Mouse (Mus musculus) ES-E14 (cell line): ENCODE measurements around the gene Dclk2. TPM values are rescaled to one million over a fixed set of nuclear protein-coding genes. Genes with fewer than 3 reads are reported as not detected.

Source experiments
- DNase-seq: peaks from one replicate; pipeline ENCODE4 v3.0.0-alpha.2; 2013; ENCODE audit warnings: low read depth, low spot score
- H3K27ac ChIP-seq: 2 replicates; pipeline ENCODE4 v1.5.1; 2012; ENCODE audit warnings: low read depth, mild to moderate bottlenecking, low read length, moderate library complexity, mixed read lengths; ENCODE audit not compliant: poor library complexity, insufficient read depth, severe bottlenecking
- H3K36me3 ChIP-seq: 2 replicates; pipeline ENCODE4 v1.6.1; 2012; ENCODE audit warnings: mild to moderate bottlenecking, low read length, moderate library complexity, mixed read lengths; ENCODE audit not compliant: control insufficient read depth, poor library complexity, insufficient read depth, severe bottlenecking
- H3K4me1 ChIP-seq, 2 experiments: fragments of 150-350 bp in 1 of 2; sonication (generic) in 1 of 2; 2 replicates each; pipeline ENCODE4 v1.6.1; 2012; ENCODE audit warnings: low read length in 2 of 2, mild to moderate bottlenecking in 1 of 2, mixed read lengths in 1 of 2; ENCODE audit not compliant: control insufficient read depth in 2 of 2, insufficient read depth in 2 of 2, poor library complexity in 1 of 2
- H3K4me3 ChIP-seq, 2 experiments: fragments of 150-350 bp in 1 of 2; sonication (generic) in 1 of 2; 2 replicates each; pipeline ENCODE4 v1.5.1; 2012; ENCODE audit warnings: low read length in 2 of 2, low read depth in 1 of 2, mild to moderate bottlenecking in 1 of 2, mixed read lengths in 1 of 2; ENCODE audit not compliant: insufficient read depth in 1 of 2, poor library complexity in 1 of 2, severe bottlenecking in 1 of 2
- H3K9ac ChIP-seq: 2 replicates; pipeline ENCODE4 v1.6.1; 2012; ENCODE audit warnings: low read depth, mild to moderate bottlenecking, low read length, mixed read lengths; ENCODE audit not compliant: poor library complexity, insufficient read depth, severe bottlenecking
- H3K9me3 ChIP-seq: fragments of 150-350 bp; sonication (generic); 2 replicates; pipeline ENCODE4 v1.6.1; 2012; ENCODE audit warnings: low read depth, mild to moderate bottlenecking, low read length; ENCODE audit not compliant: control insufficient read depth, insufficient read depth
- CHD2 ChIP-seq: IDR thresholded peaks from 2 replicates; pipeline ENCODE4 v1.6.1; 2014; ENCODE audit warnings: mild to moderate bottlenecking, low read depth, low read length, inconsistent platforms
- HCFC1 ChIP-seq: IDR thresholded peaks from 2 replicates; pipeline ENCODE4 v1.6.1; 2012; ENCODE audit warnings: low read length, inconsistent platforms, borderline replicate concordance; ENCODE audit not compliant: insufficient read depth
- MAFK ChIP-seq: IDR thresholded peaks from 2 replicates; pipeline ENCODE4 v1.6.1; 2014; ENCODE audit warnings: mild to moderate bottlenecking, low read depth, low read length, inconsistent platforms; ENCODE audit not compliant: insufficient read depth
- ZC3H11A ChIP-seq: IDR thresholded peaks from 2 replicates; pipeline ENCODE4 v1.6.1; 2012; ENCODE audit warnings: low read depth, mild to moderate bottlenecking, inconsistent platforms, low read length, borderline replicate concordance
- ZNF384 ChIP-seq: IDR thresholded peaks from 2 replicates; pipeline ENCODE4 v1.6.1; 2012; ENCODE audit warnings: low read depth, low read length, inconsistent platforms
- in situ Hi-C, 2 experiments: fragments of 600-800 bp; cut with MboI; formaldehyde crosslinking; loops; one replicate each; pipeline ENCODE4 v1.15.1; 2025; ENCODE audit warnings: low sequenced_read_pairs in 2 of 2, inconsistent platforms in 1 of 2; ENCODE audit not compliant: unreplicated experiment in 2 of 2
- total RNA-seq: library from RNA; depleted of rRNA; stranded (reverse); fragments of 300-350 nt; gene quantifications from 2 replicates; pipeline ENCODE4 v1.2.3, GENCODE M21; 2012

Dclk2 gene
- total RNA-seq, 1 experiment, result 13.6 TPM

- in situ Hi-C loops, result no loop called here
- H3K4me1 ChIP-seq, result peaks cover 4 to 15% of the 10 kb centered on the region in 2 experiments
- H3K4me3 ChIP-seq, result peak overlapping the region in 1 of 2 experiments; percentile 6; a peak in 1 of 4 replicates
- no peaks in the 10 kb centered on the region for H3K9me3 ChIP-seq
- H3K27ac ChIP-seq, result peak overlapping the region; percentile 82
- no peak for DNase-seq
- TF ChIP-seq ZC3H11A, result no peak
- no peak for TF ChIP-seq CHD2
- TF ChIP-seq HCFC1, result no peak
- no peak for TF ChIP-seq ZNF384
- no peak for TF ChIP-seq MAFK
- no peak overlapping the region for H3K9ac ChIP-seq
- peaks cover 7% of the 10 kb centered on the region; the same call in 1 of the 2 replicates for H3K36me3 ChIP-seq
Observed at GRCm38 (mm10) chr3:86845578-86845977, 75.1 kb downstream of the Dclk2 start.

GRCm38 (mm10) chr3:86844804-86845481, 75.7 kb downstream of the Dclk2 start:
- in situ Hi-C loops, result no loop called here
- TF ChIP-seq CHD2 (peak; percentile 32; the same call in 1 of the 2 replicates), ZNF384 (peak; percentile 86; the same call in 1 of the 2 replicates), ZC3H11A (no peak)
- peak; percentile 75 for DNase-seq
- Histone ChIP-seq H3K9ac (no peak overlapping the region), H3K27ac (peak overlapping the region; percentile 82; the same call in 1 of the 2 replicates), H3K4me1 (peaks cover 4 to 15% of the 10 kb centered on the region in 2 experiments), H3K36me3 (peaks cover 7% of the 10 kb centered on the region; the same call in 1 of the 2 replicates), H3K9me3 (no peaks in the 10 kb centered on the region; the same call in 1 of the 2 replicates), H3K4me3 (peak overlapping the region in 1 of 2 experiments; percentile 6; a peak in 1 of 4 replicates)

- no peak for DNase-seq
- H3K27ac ChIP-seq, result no peak overlapping the region; the same call in 1 of the 2 replicates
- peaks cover 7% of the 10 kb centered on the region; the same call in 1 of the 2 replicates for H3K36me3 ChIP-seq
- no peak for TF ChIP-seq ZNF384
- no peak for TF ChIP-seq HCFC1
- no peak for TF ChIP-seq CHD2
- TF ChIP-seq MAFK, result no peak
- TF ChIP-seq ZC3H11A, result no peak
- H3K9ac ChIP-seq, result no peak overlapping the region
- H3K4me1 ChIP-seq, result peaks cover 4 to 14% of the 10 kb centered on the region in 2 experiments
- H3K4me3 ChIP-seq, result no peak overlapping the region
- in situ Hi-C loops, result no loop called here
- no peaks in the 10 kb centered on the region; the same call in 1 of the 2 replicates for H3K9me3 ChIP-seq
Observed at GRCm38 (mm10) chr3:86842461-86842860, 78.2 kb downstream of the Dclk2 start.

GRCm38 (mm10) chr3:86839606-86840005, 81.0 kb downstream of the Dclk2 start:
- Histone ChIP-seq H3K9ac (no peak overlapping the region), H3K36me3 (peaks cover 7% of the 10 kb centered on the region; the same call in 1 of the 2 replicates), H3K9me3 (no peaks in the 10 kb centered on the region; the same call in 1 of the 2 replicates), H3K4me1 (peaks cover 0 to 3% of the 10 kb centered on the region in 2 experiments; a peak in 2 of 4 replicates), H3K4me3 (no peak overlapping the region), H3K27ac (no peak overlapping the region; the same call in 1 of the 2 replicates)
- in situ Hi-C loops, result no loop called here
- TF ChIP-seq CHD2 (no peak), HCFC1 (no peak), MAFK (no peak), ZC3H11A (no peak), ZNF384 (no peak)
- no peak for DNase-seq
